Mouse (Mus musculus): ENCODE results near the gene Tnfrsf13b. TPM values are rescaled to one million over a fixed set of nuclear protein-coding genes. Genes with fewer than 3 reads are reported as not detected.

Tnfrsf13b gene
- total RNA-seq (2023): 10 to 100 TPM; 40.9 to 43.2 TPM

GRCm38 (mm10) chr11:61126606-61127355, at the start of gene Tnfrsf13b:
Tnfrsf13b (plus strand) TSS chr11:61126755.

GRCm38 (mm10) chr11:61174821-61175658, 48.5 kb downstream of the Tnfrsf13b start, which contains the start of gene Usp22:
Usp22 (minus strand) TSS chr11:61175055.

Other genes starting within 250 kb of the Tnfrsf13b start
- gene Tmem11, start 247.5 kb upstream of the Tnfrsf13b start, total RNA-seq (2023): 10 to 100 TPM; 24.8 to 26.0 TPM
- gene Natd1, start 212.0 kb upstream of the Tnfrsf13b start, total RNA-seq (2023): 10 to 100 TPM; 12.7 to 12.8 TPM
- gene Map2k3, start 194.7 kb upstream of the Tnfrsf13b start, total RNA-seq (2023): 10 to 100 TPM; 68.1 to 69.5 TPM
- gene Kcnj12, start 104.2 kb upstream of the Tnfrsf13b start, total RNA-seq (2023): not detected
- 10 to 100 TPM; 57.2 to 58.7 TPM for gene Usp22, start 48.3 kb downstream of the Tnfrsf13b start, total RNA-seq (2023)
- gene Aldh3a1, start 80.8 kb downstream of the Tnfrsf13b start, total RNA-seq (2023): not detected
- gene Aldh3a2, start 140.7 kb downstream of the Tnfrsf13b start, total RNA-seq (2023): 10 to 100 TPM; 45.2 to 51.4 TPM
- gene Slc47a2, start 216.1 kb downstream of the Tnfrsf13b start, total RNA-seq (2023): not detected